Mouse (Mus musculus): Measurements from ENCODE around the gene Ptprg. TPM values are rescaled to one million over a fixed set of nuclear protein-coding genes. Genes with fewer than 3 reads are reported as not detected.

Gene Ptprg
- polyA plus RNA-seq, 1 experiment from 2014 or later: 33.5 TPM

- Histone ChIP-seq H3K27ac (ENCODE audit: low read length) (no peak overlapping the region), H3K9ac (replicated peaks; ENCODE audit: low read depth, low read length) (no peak overlapping the region), H3K9me3 (ENCODE audit: control insufficient read depth, low read length) (no peaks in the 10 kb centered on the region), H3K4me3 (replicated peaks; ENCODE audit: low read length) (no peak overlapping the region), H3K4me1 (replicated peaks; ENCODE audit: control insufficient read depth, insufficient read depth, low read length) (peaks cover 3% of the 10 kb centered on the region; the same call in 1 of the 2 replicates), H3K27me3 (replicated peaks; ENCODE audit: control insufficient read depth, insufficient read depth, low read length) (no peaks in the 10 kb centered on the region), H3K4me2 (ENCODE audit: low read length) (no peak overlapping the region), H3K36me3 (ENCODE audit: control insufficient read depth, insufficient read depth) (no peaks in the 10 kb centered on the region)
- ATAC-seq: no peak
- 90% methylated on average over 3 of the region's 3 CpGs for WGBS
Measured at GRCm38 (mm10) chr14:12105593-12105992, 552.3 kb downstream of the Ptprg start.

- Histone ChIP-seq H3K4me1 (replicated peaks; ENCODE audit: control insufficient read depth, insufficient read depth, low read length) (peaks cover 3% of the 10 kb centered on the region; the same call in 1 of the 2 replicates), H3K27ac (ENCODE audit: low read length) (no peak overlapping the region), H3K4me2 (ENCODE audit: low read length) (no peak overlapping the region), H3K4me3 (replicated peaks; ENCODE audit: low read length) (no peak overlapping the region), H3K9me3 (ENCODE audit: control insufficient read depth, low read length) (no peaks in the 10 kb centered on the region), H3K36me3 (ENCODE audit: control insufficient read depth, insufficient read depth) (no peaks in the 10 kb centered on the region), H3K9ac (replicated peaks; ENCODE audit: low read depth, low read length) (no peak overlapping the region), H3K27me3 (replicated peaks; ENCODE audit: control insufficient read depth, insufficient read depth, low read length) (no peaks in the 10 kb centered on the region)
- WGBS: 67% methylated on average over 7 of the region's 7 CpGs
- no peak for ATAC-seq
Measured at GRCm38 (mm10) chr14:12107459-12107858, 554.1 kb downstream of the Ptprg start.

- Histone ChIP-seq H3K27ac (ENCODE audit: low read length) (no peak overlapping the region), H3K27me3 (replicated peaks; ENCODE audit: control insufficient read depth, insufficient read depth, low read length) (no peaks in the 10 kb centered on the region), H3K4me1 (replicated peaks; ENCODE audit: control insufficient read depth, insufficient read depth, low read length) (peaks cover 4% of the 10 kb centered on the region; the same call in 1 of the 2 replicates), H3K9me3 (ENCODE audit: control insufficient read depth, low read length) (no peaks in the 10 kb centered on the region), H3K36me3 (ENCODE audit: control insufficient read depth, insufficient read depth) (no peaks in the 10 kb centered on the region), H3K9ac (replicated peaks; ENCODE audit: low read depth, low read length) (no peak overlapping the region), H3K4me3 (replicated peaks; ENCODE audit: low read length) (no peak overlapping the region), H3K4me2 (ENCODE audit: low read length) (no peak overlapping the region)
- ATAC-seq: no peak
- 91% methylated on average over 7 of the region's 7 CpGs for WGBS
Measured at GRCm38 (mm10) chr14:12107991-12108390, 554.7 kb downstream of the Ptprg start.

GRCm38 (mm10) chr14:12112548-12113011, 559.2 kb downstream of the Ptprg start:
- WGBS: 62% methylated on average over 2 of the region's 2 CpGs
- Histone ChIP-seq H3K9ac (replicated peaks; ENCODE audit: low read depth, low read length) (no peak overlapping the region), H3K4me3 (replicated peaks; ENCODE audit: low read length) (no peak overlapping the region), H3K4me2 (ENCODE audit: low read length) (no peak overlapping the region), H3K36me3 (ENCODE audit: control insufficient read depth, insufficient read depth) (no peaks in the 10 kb centered on the region), H3K27ac (ENCODE audit: low read length) (no peak overlapping the region), H3K9me3 (ENCODE audit: control insufficient read depth, low read length) (no peaks in the 10 kb centered on the region), H3K4me1 (replicated peaks; ENCODE audit: control insufficient read depth, insufficient read depth, low read length) (peaks cover 8% of the 10 kb centered on the region; the same call in 1 of the 2 replicates), H3K27me3 (replicated peaks; ENCODE audit: control insufficient read depth, insufficient read depth, low read length) (no peaks in the 10 kb centered on the region)
- ATAC-seq: no peak

GRCm38 (mm10) chr14:12113326-12113725, 560.0 kb downstream of the Ptprg start:
- Histone ChIP-seq H3K4me1 (replicated peaks; ENCODE audit: control insufficient read depth, insufficient read depth, low read length) (peaks cover 8% of the 10 kb centered on the region; the same call in 1 of the 2 replicates), H3K9ac (replicated peaks; ENCODE audit: low read depth, low read length) (no peak overlapping the region), H3K36me3 (ENCODE audit: control insufficient read depth, insufficient read depth) (no peaks in the 10 kb centered on the region), H3K9me3 (ENCODE audit: control insufficient read depth, low read length) (no peaks in the 10 kb centered on the region), H3K27me3 (replicated peaks; ENCODE audit: control insufficient read depth, insufficient read depth, low read length) (no peaks in the 10 kb centered on the region), H3K4me2 (ENCODE audit: low read length) (no peak overlapping the region), H3K27ac (ENCODE audit: low read length) (no peak overlapping the region), H3K4me3 (replicated peaks; ENCODE audit: low read length) (no peak overlapping the region)
- 48% methylated on average over 5 of the region's 5 CpGs for WGBS
- no peak for ATAC-seq

GRCm38 (mm10) chr14:12114016-12114415, 560.7 kb downstream of the Ptprg start:
- Histone ChIP-seq H3K4me3 (replicated peaks; ENCODE audit: low read length) (no peak overlapping the region), H3K4me2 (ENCODE audit: low read length) (no peak overlapping the region), H3K36me3 (ENCODE audit: control insufficient read depth, insufficient read depth) (no peaks in the 10 kb centered on the region), H3K4me1 (replicated peaks; ENCODE audit: control insufficient read depth, insufficient read depth, low read length) (peaks cover 8% of the 10 kb centered on the region; the same call in 1 of the 2 replicates), H3K27ac (ENCODE audit: low read length) (no peak overlapping the region), H3K27me3 (replicated peaks; ENCODE audit: control insufficient read depth, insufficient read depth, low read length) (no peaks in the 10 kb centered on the region), H3K9me3 (ENCODE audit: control insufficient read depth, low read length) (no peaks in the 10 kb centered on the region), H3K9ac (replicated peaks; ENCODE audit: low read depth, low read length) (no peak overlapping the region)
- 92% methylated on average over 6 of the region's 6 CpGs for WGBS
- no peak for ATAC-seq

GRCm38 (mm10) chr14:12119260-12119659, 565.9 kb downstream of the Ptprg start:
- peak; percentile 52 for ATAC-seq
- WGBS: 73% methylated on average over 8 of the region's 8 CpGs

GRCm38 (mm10) chr14:12121906-12122305, 568.6 kb downstream of the Ptprg start:
- Histone ChIP-seq H3K4me2 (ENCODE audit: low read length) (no peak overlapping the region), H3K27me3 (replicated peaks; ENCODE audit: control insufficient read depth, insufficient read depth, low read length) (no peaks in the 10 kb centered on the region), H3K36me3 (ENCODE audit: control insufficient read depth, insufficient read depth) (no peaks in the 10 kb centered on the region), H3K9ac (replicated peaks; ENCODE audit: low read depth, low read length) (no peak overlapping the region), H3K4me1 (replicated peaks; ENCODE audit: control insufficient read depth, insufficient read depth, low read length) (no peaks in the 10 kb centered on the region), H3K27ac (ENCODE audit: low read length) (no peak overlapping the region), H3K4me3 (replicated peaks; ENCODE audit: low read length) (no peak overlapping the region), H3K9me3 (ENCODE audit: control insufficient read depth, low read length) (no peaks in the 10 kb centered on the region)
- 87% methylated on average over 7 of the region's 7 CpGs for WGBS
- ATAC-seq: no peak

More at GRCm38 (mm10) chr14:12119260-12119659, 565.9 kb downstream of the Ptprg start:
- Histone ChIP-seq H3K4me2 (ENCODE audit: low read length) (no peak overlapping the region), H3K4me1 (replicated peaks; ENCODE audit: control insufficient read depth, insufficient read depth, low read length) (no peaks in the 10 kb centered on the region), H3K9me3 (ENCODE audit: control insufficient read depth, low read length) (no peaks in the 10 kb centered on the region), H3K27ac (ENCODE audit: low read length) (no peak overlapping the region), H3K4me3 (replicated peaks; ENCODE audit: low read length) (no peak overlapping the region), H3K27me3 (replicated peaks; ENCODE audit: control insufficient read depth, insufficient read depth, low read length) (no peaks in the 10 kb centered on the region), H3K36me3 (ENCODE audit: control insufficient read depth, insufficient read depth) (no peaks in the 10 kb centered on the region), H3K9ac (replicated peaks; ENCODE audit: low read depth, low read length) (no peak overlapping the region)

- Histone ChIP-seq H3K9me3 (ENCODE audit: control insufficient read depth, low read length) (no peaks in the 10 kb centered on the region), H3K27me3 (replicated peaks; ENCODE audit: control insufficient read depth, insufficient read depth, low read length) (no peaks in the 10 kb centered on the region), H3K9ac (replicated peaks; ENCODE audit: low read depth, low read length) (no peak overlapping the region), H3K4me2 (ENCODE audit: low read length) (no peak overlapping the region), H3K4me1 (replicated peaks; ENCODE audit: control insufficient read depth, insufficient read depth, low read length) (no peaks in the 10 kb centered on the region), H3K4me3 (replicated peaks; ENCODE audit: low read length) (no peak overlapping the region), H3K36me3 (ENCODE audit: control insufficient read depth, insufficient read depth) (no peaks in the 10 kb centered on the region), H3K27ac (ENCODE audit: low read length) (no peak overlapping the region)
- ATAC-seq: no peak
- WGBS: 88% methylated on average over 3 of the region's 3 CpGs
Measured at GRCm38 (mm10) chr14:12124682-12125081, 571.4 kb downstream of the Ptprg start.

GRCm38 (mm10) chr14:12127951-12128350, 574.6 kb downstream of the Ptprg start:
- no peak overlapping the region for H3K4me2 ChIP-seq (ENCODE audit: low read length)
- no peak overlapping the region for H3K9ac ChIP-seq (replicated peaks; ENCODE audit: low read depth, low read length)
- H3K9me3 ChIP-seq (ENCODE audit: control insufficient read depth, low read length): no peaks in the 10 kb centered on the region
- H3K27me3 ChIP-seq (replicated peaks; ENCODE audit: control insufficient read depth, insufficient read depth, low read length): no peaks in the 10 kb centered on the region
- no peaks in the 10 kb centered on the region for H3K4me1 ChIP-seq (replicated peaks; ENCODE audit: control insufficient read depth, insufficient read depth, low read length)
- no peaks in the 10 kb centered on the region for H3K36me3 ChIP-seq (ENCODE audit: control insufficient read depth, insufficient read depth)
- no peak overlapping the region for H3K27ac ChIP-seq (ENCODE audit: low read length)
- ATAC-seq: no peak
- no peak overlapping the region for H3K4me3 ChIP-seq (replicated peaks; ENCODE audit: low read length)
- 73% methylated on average over 3 of the region's 3 CpGs for WGBS
